Mouse (Mus musculus) liver, embryonic 14.5 days (tissue): ENCODE data around the gene Capn11.

Experiments used
- CTCF ChIP-seq: IDR thresholded peaks from 2 replicates; pipeline ENCODE4 v1.5.1; 2016; ENCODE audit warnings: antibody characterized with exemption, low read depth, control low read depth
- EP300 ChIP-seq: IDR thresholded peaks from 2 replicates; pipeline ENCODE4 v1.6.1; 2016; ENCODE audit warnings: antibody characterized with exemption, low read depth

DNA sequence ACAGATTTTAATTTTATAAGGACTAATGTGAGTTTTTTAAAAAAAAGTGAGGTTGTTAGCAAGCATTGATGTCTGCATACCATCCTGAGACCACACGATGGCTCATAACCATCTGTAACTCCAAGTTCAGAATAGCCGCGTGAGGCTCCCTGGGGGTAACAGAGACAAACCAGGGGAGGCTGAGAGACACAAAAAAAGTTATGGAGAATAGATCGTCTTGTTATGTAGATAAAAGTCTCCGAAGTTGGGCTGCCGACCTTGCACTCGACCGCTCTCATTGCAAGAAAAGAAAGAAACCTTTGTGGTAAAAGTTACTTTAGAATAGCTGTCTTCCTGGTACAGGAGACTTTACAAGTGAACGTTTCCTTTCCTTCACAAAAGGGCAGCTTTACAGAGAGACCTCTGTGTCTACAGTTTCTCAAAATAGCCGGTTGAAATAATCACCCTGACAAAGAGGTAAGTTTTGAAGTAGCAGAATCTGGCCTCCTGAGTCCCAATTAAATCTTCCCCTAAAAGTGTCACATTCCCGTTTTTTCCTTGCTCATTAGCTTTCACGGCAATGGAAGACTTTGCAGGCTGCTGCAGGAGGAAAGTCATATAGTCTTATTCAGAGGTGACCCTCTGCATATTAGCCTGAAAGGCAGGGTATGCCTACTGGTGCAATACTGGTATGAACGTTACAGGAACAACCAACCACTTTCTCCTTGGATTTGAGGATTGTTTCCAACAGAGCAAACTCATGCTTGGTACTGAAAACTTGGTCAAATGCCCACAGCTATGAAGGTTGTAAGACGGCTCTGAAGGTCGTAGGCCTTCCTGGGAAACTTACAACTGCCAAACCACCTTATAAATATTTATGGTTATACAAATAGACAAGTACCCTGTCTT lies 51.9 kb downstream of the Capn11 start:
- TF ChIP-seq EP300 = no peak
- TF ChIP-seq CTCF = no peak
